Mouse (Mus musculus): ENCODE measurements around the gene Mis12.

DNA sequence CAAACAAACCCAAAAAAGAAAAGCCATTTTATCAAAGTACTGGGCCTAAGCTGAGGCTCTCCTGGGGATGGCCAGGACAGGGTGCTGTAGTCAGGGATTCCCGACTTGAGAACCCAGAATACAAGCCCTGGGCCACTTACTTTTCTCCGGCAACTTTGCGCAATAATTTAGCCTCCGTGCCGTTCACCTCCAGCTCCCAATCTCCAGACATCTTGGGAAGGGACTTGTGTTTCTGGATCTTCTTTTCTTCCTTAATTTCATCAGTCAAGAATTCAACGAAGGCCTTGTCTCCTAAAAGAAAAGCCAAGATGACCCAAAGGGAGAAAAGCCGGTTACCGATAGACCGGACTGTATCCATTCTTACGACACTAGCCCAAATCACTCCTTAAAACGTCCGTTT is 37.4 kb upstream of the Mis12 start:
- TF ChIP-seq CTCF (IDR thresholded peaks at IDR 0.05; ENCODE audit: borderline replicate concordance, insufficient read depth, low read depth, low read length) (no peak), POLR2A (IDR thresholded peaks at IDR 0.05; ENCODE audit: borderline replicate concordance, insufficient read depth, low read length) (no peak)

Data from cerebellum, adult 2 months (tissue).